Mouse (Mus musculus) adrenal gland, postnatal 14 days (tissue): ENCODE data around the gene Arl11. TPM values are rescaled to one million over a fixed set of nuclear protein-coding genes. Genes with fewer than 3 reads are reported as not detected.

Experiments
- DNase-seq: peaks from one replicate; pipeline ENCODE4 v3.0.0; 2021; ENCODE audit warnings: mixed read lengths
- total RNA-seq: library from RNA; stranded (reverse); gene quantifications from 2 replicates; pipeline ENCODE4 v1.2.3, GENCODE M21; 2021

Arl11 gene
- total RNA-seq, 1 experiment from 2014 or later = 0.37 TPM

- DNase-seq = peak; percentile 77
These were observed 18.3 kb downstream of the Arl11 start for GRCm38 (mm10) chr14:61327618-61328450.

- peak; percentile 67 for DNase-seq
These were observed 21.0 kb downstream of the Arl11 start for GRCm38 (mm10) chr14:61330591-61330990.

GRCm38 (mm10) chr14:61330996-61331561, 21.5 kb downstream of the Arl11 start:
- peak; percentile 92 for DNase-seq

- DNase-seq = no peak
These were observed 29.8 kb downstream of the Arl11 start for GRCm38 (mm10) chr14:61339381-61339780.

- peak; percentile 64 for DNase-seq
These were observed 35.0 kb downstream of the Arl11 start for GRCm38 (mm10) chr14:61344590-61344989.

- DNase-seq = no peak
These were observed 37.5 kb downstream of the Arl11 start for GRCm38 (mm10) chr14:61346827-61347698.

GRCm38 (mm10) chr14:61349876-61350275, 40.3 kb downstream of the Arl11 start:
- no peak for DNase-seq

- DNase-seq = no peak
These were observed 41.3 kb downstream of the Arl11 start for GRCm38 (mm10) chr14:61350808-61351207.

GRCm38 (mm10) chr14:61354251-61355235, 45.0 kb downstream of the Arl11 start:
- peak; percentile 23 for DNase-seq

GRCm38 (mm10) chr14:61360131-61360980, 50.8 kb downstream of the Arl11 start, which contains the start of gene Ebpl:
Gene Ebpl (minus strand): TSS chr14:61360439.
- DNase-seq = peak; percentile 96

- no peak for DNase-seq
These were observed 51.5 kb downstream of the Arl11 start for GRCm38 (mm10) chr14:61360981-61361511.

Other genes starting within 250 kb of the Arl11 start
- 8.7 and 10.2 TPM in 2 replicates for gene Sacs, start 171.3 kb upstream of the Arl11 start, total RNA-seq
- gene Sgcg, start 51.3 kb upstream of the Arl11 start, total RNA-seq = 4.5 and 5.1 TPM in 2 replicates
- 3.9 and 5.0 TPM in 2 replicates for gene Ebpl, start 50.7 kb downstream of the Arl11 start, total RNA-seq
- 30.3 and 31.3 TPM in 2 replicates for gene Kpna3, start 130.1 kb downstream of the Arl11 start, total RNA-seq
- gene Spryd7, start 247.1 kb downstream of the Arl11 start, total RNA-seq = 17.8 and 17.9 TPM in 2 replicates